Mouse (Mus musculus) thymus, postnatal 0 days (tissue): Measurements from ENCODE around the gene Mylk. TPM values are rescaled to one million over a fixed set of nuclear protein-coding genes. Genes with fewer than 3 reads are reported as not detected.
"Not testable (repeated sequence)": the region's sequence is repeated elsewhere in the genome, so short reads cannot be mapped to it uniquely, and the experiment has no call there.

Source experiments
- DNase-seq: peaks from one replicate; pipeline ENCODE4 v3.0.0-alpha.2; 2015; ENCODE audit warnings: low spot score
- polyA plus RNA-seq: library from polyadenylated mRNA; unstranded; fragments of >200 nt; fragmentation: Nextera tagmentation; extraction: Ambion mirVana; gene quantifications from 2 replicates; pipeline ENCODE4 v1.2.1, GENCODE M21; 2015

The Mylk gene
- polyA plus RNA-seq, result 5.2 and 6.1 TPM in 2 replicates

DNA sequence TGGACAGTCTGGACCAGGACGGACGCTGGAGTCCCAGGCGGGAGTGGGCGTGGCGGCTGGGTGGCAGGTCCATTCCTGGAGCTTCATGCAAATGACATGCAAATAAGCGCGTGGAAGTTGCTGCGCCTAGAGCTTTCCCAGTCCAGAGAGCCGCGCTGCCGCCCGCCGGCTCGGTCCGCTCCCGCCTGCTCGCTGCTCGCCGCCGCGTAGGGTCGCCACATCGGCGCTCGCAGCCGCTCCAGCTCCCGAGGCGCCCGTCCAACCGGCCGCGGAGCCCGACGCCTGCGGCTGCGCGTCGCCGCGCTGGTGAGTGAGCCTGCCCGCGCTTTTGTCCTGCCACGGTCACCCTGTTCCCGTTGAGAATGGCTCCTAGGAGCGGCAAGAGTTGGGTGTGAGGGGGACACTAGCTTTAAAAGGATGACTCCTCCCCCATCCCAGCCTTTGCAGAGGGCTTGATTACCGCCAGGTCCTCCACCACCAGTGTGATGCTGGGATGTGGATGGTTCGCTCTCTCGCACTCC, at the start of gene Mylk:
TSS of gene Mylk (plus strand) at position 146 of the 521 bp plus-strand sequence.
- no peak for DNase-seq

GRCm38 (mm10) chr16:34698721-34699120, 46.3 kb upstream of the Mylk start:
- not testable (repeated sequence) for DNase-seq

DNA sequence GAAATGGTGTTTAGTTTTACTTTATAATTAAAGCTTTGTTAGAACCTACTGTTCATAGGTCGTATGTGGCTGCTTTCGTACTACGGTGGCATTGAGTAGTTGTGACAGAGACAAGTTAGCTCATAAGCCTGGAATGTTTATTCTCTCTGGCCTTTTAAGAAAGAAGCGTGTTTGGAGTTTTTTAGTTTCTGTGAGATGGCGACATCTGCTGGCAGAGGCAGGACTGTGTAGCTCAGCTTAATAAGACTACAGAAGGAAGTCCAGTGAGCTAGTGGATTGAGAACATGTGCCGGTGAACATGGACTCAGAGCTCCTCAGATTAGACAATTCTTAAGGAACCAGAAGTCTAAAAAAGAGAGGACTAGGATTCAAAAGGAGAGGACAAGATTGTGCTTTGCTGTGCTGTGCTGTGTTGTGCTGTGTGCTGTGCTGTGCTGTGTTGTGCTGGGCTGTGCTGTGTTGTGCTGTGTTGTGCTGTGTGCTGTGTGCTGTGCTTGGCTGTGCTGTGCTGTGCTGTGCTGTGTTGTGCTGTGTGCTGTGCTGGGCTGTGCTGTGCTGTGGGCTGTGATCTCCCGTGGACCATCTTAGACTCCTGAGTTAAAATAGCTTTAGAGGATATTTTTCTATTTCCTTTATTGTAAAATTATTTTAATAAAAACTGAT, 44.7 kb upstream of the Mylk start:
- DNase-seq, result peak; percentile 69

- DNase-seq, result no peak
Measured at GRCm38 (mm10) chr16:34700828-34701216, 44.2 kb upstream of the Mylk start.

- no peak for DNase-seq
Measured at GRCm38 (mm10) chr16:34706019-34706418, 39.0 kb upstream of the Mylk start.

GRCm38 (mm10) chr16:34706487-34706946, 38.5 kb upstream of the Mylk start:
- no peak for DNase-seq

- DNase-seq, result no peak
Measured at GRCm38 (mm10) chr16:34711481-34711880, 33.5 kb upstream of the Mylk start.

DNA sequence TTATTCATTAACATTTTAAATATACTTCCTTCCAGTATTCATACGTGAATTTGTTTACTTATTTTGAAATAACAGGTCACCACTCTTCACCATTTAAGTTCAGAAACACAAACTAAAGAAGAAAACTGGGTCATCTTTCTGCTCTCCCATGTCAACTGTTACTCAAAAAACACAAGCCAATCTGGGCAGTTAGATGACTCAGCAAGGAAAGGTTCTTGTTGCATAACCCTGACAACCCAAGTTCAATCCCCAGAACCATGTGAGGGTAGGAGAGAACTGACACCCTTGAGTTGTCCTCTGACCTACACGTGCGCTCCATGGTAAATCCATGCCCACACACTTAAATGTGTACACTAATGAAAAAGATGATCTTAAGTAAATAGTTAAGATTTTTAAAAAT, 19.9 kb upstream of the Mylk start:
- DNase-seq, result no peak

GRCm38 (mm10) chr16:34728610-34729009, 16.4 kb upstream of the Mylk start:
- DNase-seq, result not testable (repeated sequence)

GRCm38 (mm10) chr16:34729371-34729770, 15.6 kb upstream of the Mylk start:
- no peak for DNase-seq

DNA sequence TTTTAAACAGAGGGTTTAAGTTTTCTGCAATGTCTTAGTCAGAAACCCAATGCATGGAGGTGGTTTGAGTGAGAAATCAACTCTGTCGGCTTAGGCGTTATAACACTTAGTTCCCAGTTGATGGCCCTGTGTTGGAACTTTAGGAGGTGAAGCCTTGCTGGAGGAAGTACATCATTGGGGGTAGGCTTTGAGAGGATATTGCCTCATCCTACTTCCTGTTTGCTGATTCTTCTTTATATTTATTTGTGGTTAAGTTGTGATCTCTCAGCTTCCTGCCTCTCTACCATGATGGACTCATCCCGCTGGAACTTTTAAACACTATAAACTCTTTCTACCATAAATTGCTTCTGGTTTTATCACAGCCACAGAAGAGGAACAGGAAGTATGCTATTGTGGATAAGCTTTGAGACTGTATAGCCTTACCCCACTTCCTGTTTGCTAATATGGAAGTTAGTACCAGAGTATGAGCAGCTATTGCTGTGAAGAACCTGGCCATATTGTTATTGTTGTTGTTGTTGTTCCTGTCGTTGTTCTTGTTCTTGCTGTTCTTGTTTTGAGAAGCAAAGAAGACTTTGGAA, 6.3 kb upstream of the Mylk start:
- DNase-seq, result no peak

DNA sequence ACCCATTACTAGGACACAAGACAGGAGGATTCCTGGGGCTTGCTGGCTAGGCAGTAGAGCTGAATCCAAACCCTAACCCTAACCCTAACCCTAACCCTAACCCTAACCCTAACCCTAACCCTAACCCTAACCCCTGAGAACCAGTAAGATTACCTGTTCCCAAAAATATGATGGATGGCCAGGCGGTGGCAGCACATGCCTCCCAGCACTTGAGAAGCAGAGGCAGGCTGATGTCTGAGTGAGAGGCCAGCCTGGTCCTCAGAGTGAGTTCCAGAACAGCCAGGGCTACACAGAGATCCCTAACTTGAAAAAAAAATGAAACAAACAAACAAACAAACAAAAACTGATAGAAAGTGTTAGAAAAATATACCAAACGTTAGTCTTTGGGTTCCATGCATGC, 2.1 kb upstream of the Mylk start:
- DNase-seq, result no peak

DNA sequence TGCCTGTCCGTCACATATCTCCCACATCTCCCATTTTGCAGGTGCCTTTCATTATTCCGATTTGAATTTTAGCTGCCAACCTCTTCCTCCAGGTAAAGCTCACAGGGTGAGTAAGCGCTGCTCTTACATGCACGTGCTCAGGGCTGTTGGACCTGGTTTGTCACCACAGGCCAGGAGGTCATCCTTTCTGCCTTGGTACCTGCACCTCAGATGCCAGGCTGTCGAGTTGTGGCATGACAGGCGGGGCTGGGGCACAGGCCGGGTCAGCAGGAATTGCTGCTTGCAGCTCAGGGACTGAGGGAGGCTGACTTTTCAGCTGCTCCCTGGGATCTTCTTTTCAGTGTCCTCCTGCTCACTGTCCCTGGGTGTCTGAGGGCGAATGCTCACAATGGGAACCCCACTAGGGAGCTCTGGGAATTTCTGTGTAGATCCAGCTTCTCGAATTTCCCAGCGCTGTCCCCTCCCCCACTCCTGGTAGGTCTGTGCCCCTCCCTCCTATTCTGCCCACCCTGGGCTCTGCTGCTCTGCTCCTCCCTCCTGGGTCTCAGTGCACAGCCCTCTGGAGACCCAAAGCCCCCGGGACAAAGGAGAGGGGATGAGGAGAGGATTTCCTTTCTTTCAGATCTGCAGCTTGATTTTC, 3.2 kb downstream of the Mylk start:
- no peak for DNase-seq

DNA sequence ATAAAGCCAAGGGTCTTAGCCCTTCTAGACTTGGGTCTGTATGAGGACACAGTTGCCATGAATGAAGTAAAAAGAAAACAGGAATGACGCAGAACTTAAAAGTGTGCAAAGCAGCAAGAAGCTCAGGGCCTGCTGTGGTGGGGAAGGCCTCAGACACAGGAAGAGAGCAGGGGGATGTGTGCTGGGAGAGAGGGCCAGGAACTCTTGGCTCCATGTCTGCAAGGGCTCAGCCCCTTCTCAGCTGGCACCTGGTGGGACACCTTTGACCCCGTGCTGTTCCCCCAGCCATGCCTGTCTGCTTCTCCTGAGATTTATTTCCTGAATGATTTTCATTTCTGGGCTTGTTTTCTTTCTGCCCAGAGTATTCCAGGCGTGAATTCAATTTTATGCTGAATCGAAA, 4.5 kb downstream of the Mylk start:
- no peak for DNase-seq

GRCm38 (mm10) chr16:34752026-34752425, 7.0 kb downstream of the Mylk start:
- DNase-seq, result no peak

- no peak for DNase-seq
Measured at GRCm38 (mm10) chr16:34752977-34753376, 8.0 kb downstream of the Mylk start.

DNA sequence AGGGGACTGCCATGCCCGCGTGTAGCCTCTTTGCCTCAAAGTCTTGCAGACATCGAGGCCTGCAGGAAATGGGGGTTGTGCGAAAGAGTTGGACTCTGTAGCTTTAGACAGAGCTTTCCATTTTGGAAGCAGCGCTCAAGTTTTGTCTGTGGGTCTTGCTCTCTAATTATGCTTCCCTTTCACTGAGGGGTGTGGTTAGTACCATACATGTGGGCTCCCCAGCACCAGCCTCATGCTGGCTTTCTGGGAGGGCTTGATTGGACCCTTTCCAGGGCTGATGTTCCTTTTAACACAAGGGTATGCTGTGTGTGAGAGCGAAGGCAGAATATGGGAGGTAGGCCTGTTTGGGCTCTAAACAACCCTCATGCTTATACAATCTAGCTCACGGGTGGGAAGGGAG, 12.0 kb downstream of the Mylk start:
- no peak for DNase-seq

DNA sequence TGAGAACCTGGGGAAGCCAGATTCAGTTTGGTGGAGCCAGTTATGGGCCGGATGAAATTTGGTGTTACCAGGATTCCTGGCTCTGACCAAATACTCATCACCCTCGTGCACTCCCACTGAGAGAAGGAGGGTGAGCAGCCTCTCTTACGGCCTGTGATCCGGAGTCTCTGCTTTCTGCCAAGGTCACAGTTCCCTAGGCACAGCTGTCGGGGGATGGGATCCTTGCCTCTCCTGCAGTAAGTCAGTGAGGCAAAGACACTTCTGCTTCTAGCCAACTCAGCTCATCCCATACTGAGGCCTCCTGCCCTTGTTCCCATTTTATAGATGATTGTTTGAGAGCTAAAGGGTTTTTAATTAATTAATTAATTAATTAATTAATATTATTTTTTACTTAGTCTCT, 13.2 kb downstream of the Mylk start:
- DNase-seq, result no peak

GRCm38 (mm10) chr16:34763959-34764591, 19.1 kb downstream of the Mylk start:
- no peak for DNase-seq

DNA sequence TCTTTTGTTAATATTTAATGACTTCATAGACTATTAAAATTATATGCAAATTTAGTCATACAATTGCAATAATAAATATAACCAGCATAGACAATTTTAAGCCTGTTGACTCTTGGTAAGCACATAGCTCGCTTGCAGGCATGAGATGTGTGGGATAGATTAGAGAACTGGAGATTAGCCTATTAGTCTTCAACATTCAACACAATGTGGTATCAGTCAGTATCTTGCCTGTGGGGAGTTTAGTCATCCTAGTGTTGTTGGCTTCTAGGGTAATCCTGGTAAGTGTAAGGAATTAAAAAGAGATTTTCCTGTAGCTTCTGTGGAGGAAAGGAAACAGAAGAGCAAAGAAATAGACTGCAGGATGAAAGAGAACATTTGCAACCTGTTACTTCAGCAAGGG, 20.7 kb downstream of the Mylk start:
- DNase-seq, result no peak

- DNase-seq, result no peak
Measured at GRCm38 (mm10) chr16:34766193-34766592, 21.2 kb downstream of the Mylk start.

DNA sequence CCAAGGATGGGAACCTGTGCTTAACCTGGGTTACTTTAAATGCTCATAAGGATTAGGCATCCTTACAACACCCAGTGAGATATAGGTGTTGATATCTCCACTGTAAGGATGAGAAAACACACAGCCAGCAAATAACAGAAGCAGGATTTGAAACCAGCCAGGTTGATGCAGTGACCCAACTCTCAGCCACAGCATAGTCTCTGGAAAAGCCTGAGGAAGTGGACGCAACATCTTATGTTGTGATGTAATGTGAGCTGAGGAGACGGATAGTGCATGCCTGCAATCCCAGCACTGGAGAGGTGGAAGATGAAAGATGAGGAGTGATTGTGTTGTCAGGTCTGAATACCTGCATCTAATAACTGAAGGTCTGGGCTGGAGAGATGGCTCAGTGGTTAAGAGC, 22.4 kb downstream of the Mylk start:
- DNase-seq, result no peak
